Mouse (Mus musculus): ENCODE measurements around the gene Fam172a.

Gene Fam172a

GRCm38 (mm10) chr13:78181071-78181929, 479.5 kb downstream of the Fam172a start:
- DNase-seq = no peak

GRCm38 (mm10) chr13:78181930-78182558, 480.2 kb downstream of the Fam172a start:
- no peak for DNase-seq

GRCm38 (mm10) chr13:78183004-78183403, 481.2 kb downstream of the Fam172a start:
- DNase-seq = no peak

GRCm38 (mm10) chr13:78183986-78184385, 482.2 kb downstream of the Fam172a start:
- no peak for DNase-seq

GRCm38 (mm10) chr13:78184786-78185466, 483.1 kb downstream of the Fam172a start:
- no peak for DNase-seq

GRCm38 (mm10) chr13:78186340-78186946, 484.6 kb downstream of the Fam172a start:
- no peak for DNase-seq

GRCm38 (mm10) chr13:78187833-78188232, 486.0 kb downstream of the Fam172a start:
- DNase-seq = no peak

- DNase-seq = no peak
These were observed 487.8 kb downstream of the Fam172a start for GRCm38 (mm10) chr13:78189586-78189985.

GRCm38 (mm10) chr13:78193211-78193610, 491.4 kb downstream of the Fam172a start:
- DNase-seq = no peak

GRCm38 (mm10) chr13:78194135-78194849, 492.5 kb downstream of the Fam172a start:
- DNase-seq = no peak

- DNase-seq = no peak
These were observed 493.2 kb downstream of the Fam172a start for GRCm38 (mm10) chr13:78194850-78195600.

- DNase-seq = no peak
These were observed 493.8 kb downstream of the Fam172a start for GRCm38 (mm10) chr13:78195601-78196115.

- no peak for DNase-seq
These were observed 494.5 kb downstream of the Fam172a start for GRCm38 (mm10) chr13:78196236-78196796.

GRCm38 (mm10) chr13:78197286-78197818, 495.5 kb downstream of the Fam172a start:
- no peak for DNase-seq

- no peak for DNase-seq
These were observed 496.1 kb downstream of the Fam172a start for GRCm38 (mm10) chr13:78197819-78198390.

GRCm38 (mm10) chr13:78198391-78198870, 496.6 kb downstream of the Fam172a start:
- no peak for DNase-seq

- DNase-seq = peak; percentile 24
These were observed 497.2 kb downstream of the Fam172a start for GRCm38 (mm10) chr13:78198871-78199641.

- DNase-seq = no peak
These were observed 497.9 kb downstream of the Fam172a start, which contains the start of gene Nr2f1 for GRCm38 (mm10) chr13:78199642-78200160. Gene Nr2f1, minus strand, starts transcription at chr13:78199757.

- peak; percentile 50 for DNase-seq
These were observed 498.6 kb downstream of the Fam172a start for GRCm38 (mm10) chr13:78200407-78200806.

Measured in liver (tissue).